Mouse (Mus musculus): ENCODE measurements around the gene Hsdl2.
"Not testable (repeated sequence)": the region's sequence is repeated elsewhere in the genome, so short reads cannot be mapped to it uniquely, and the experiment has no call there.

The Hsdl2 gene

DNA sequence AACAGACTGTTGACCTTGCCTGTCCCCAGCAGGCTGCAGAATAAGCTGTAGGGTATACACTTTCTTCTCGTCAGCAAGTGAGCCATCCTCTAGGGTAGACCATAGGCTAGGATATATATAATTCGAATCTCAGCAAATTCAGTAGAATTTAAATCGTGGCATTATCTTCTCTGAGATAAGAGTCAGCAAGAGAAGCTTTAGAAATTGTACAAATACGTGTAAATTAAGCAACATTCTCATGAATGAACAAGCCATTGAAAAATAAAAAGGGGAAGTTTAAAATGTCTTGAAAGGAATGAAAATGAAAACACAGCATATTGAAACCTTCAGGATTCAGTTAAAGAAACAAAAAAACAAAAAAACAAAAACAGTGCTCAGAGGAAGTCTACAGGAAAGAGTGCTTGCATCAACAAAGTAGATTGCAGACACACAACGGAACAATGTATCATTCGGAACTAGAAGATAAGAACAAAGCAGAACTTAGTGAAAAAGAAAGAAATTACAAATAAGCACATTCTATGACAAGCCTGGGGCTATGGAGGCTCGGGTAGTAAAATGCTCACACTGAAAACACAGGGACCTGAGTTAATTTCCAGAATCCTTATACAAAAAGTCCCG, 15.7 kb upstream of the Hsdl2 start:
- DNase-seq (ENCODE audit: low spot score in 2 of 2), result no peak

GRCm38 (mm10) chr4:59567576-59568260, 13.6 kb upstream of the Hsdl2 start:
- DNase-seq (ENCODE audit: low spot score in 2 of 2), result no peak

DNA sequence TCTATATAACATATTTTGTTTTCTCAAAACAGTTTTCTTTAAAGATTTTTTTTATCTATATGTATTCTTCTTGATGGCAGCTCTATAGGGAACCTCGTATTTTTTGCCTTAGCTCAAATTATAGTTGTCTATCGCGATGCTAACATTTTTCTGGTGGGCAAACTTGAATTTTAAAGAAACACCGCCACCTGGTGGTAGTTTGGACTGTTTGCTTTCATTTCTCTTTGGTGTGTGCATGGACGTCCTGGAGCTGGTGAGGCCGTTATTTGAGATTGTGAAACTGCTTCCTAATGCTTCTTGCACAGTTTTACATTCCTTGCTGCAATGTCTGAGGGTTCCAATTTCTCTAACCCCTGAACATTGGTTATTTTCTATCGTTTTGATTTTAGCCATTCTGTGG, 11.8 kb upstream of the Hsdl2 start:
- peak; percentile 46 to 67 for DNase-seq (ENCODE audit: low spot score in 2 of 2)

DNA sequence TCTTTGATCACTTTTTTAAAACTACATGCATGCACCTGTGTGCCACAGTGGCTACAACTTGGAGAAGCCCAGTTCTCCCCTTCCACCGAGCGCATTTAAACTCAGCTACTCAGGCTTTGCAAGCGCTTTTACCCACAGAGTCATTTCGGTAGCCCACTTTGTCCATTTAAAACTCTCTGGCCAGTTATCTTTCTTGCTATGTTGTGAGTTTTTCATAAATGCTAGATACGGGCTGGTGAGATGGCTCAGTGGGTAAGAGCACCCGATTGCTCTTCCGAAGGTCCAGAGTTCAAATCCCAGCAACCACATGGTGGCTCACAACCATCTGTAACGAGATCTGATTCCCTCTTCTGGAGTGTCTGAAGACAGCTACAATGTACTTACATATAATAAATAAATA, 10.8 kb upstream of the Hsdl2 start:
- not testable (repeated sequence) for DNase-seq (ENCODE audit: low spot score in 2 of 2)

DNA sequence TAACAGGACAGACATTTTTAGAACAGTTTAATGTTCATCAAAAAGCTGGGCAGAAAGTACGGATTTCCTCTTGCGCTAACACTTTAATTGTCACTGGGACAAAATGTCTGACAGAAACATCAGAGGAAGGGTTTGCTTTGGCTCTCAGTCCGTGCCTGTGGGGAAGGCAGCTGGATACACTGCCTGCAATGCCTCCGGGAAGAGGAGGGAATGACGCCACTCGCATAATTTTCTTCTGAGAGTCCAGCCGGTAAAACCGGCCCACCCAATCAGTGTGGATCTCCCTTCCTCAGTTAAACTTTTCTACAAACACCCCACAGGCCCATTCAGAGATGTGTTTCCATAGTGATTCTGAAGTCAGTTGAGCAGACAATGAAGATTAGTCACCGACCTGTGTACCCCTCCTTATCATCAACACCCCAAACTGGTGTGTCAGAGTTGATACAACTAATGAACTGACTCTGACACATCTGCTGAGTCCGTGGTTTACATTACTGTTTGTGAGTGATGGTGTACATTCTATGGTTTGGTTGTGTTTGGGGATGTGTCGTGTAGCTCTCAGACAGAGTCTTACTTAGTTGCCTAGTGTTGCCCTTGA, 8.7 kb upstream of the Hsdl2 start:
- DNase-seq (ENCODE audit: low spot score in 2 of 2), result peak; percentile 39 to 51

- no peak for DNase-seq (ENCODE audit: low spot score in 2 of 2)
Measured at GRCm38 (mm10) chr4:59575184-59575958, 6.0 kb upstream of the Hsdl2 start.

GRCm38 (mm10) chr4:59580495-59581281, 675 bp upstream of the Hsdl2 start:
- DNase-seq (ENCODE audit: low spot score in 2 of 2), result no peak

GRCm38 (mm10) chr4:59582186-59582585, 823 bp downstream of the Hsdl2 start:
- DNase-seq (ENCODE audit: low spot score in 2 of 2), result no peak

GRCm38 (mm10) chr4:59585097-59585496, 3.7 kb downstream of the Hsdl2 start:
- DNase-seq (ENCODE audit: low spot score in 2 of 2), result peak; percentile 23 to 60

DNA sequence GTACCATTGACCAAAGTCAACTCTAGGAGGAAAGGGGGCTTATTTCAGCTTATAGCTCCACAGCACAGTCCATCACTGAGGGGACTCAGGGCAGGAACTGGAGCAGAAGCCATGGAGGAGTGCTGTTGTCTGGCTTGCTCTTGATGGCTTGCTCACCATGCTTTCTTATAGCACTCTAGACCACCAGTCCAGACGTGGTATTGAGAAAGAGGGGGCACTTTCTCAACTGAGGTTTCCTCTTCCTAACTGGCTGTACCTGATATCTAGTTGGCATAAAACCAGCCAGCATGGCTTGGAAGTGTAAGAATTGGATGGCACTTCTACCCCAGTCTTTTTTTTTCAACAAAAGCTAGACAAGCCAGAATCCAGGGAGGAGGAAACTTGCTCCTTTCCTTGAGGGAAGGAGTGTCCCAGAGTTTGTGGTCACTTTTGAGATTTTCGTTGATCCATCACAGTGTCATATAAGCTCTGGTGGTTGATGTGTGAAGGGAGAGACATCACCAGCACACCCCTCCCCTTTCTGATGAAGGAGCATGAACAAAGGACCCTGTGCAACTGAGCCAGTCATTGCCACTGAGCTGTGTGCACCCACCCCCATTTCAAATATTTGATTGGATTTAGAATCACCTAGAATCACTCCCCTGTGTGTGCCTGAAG, 6.0 kb downstream of the Hsdl2 start:
- no peak for DNase-seq (ENCODE audit: low spot score in 2 of 2)

GRCm38 (mm10) chr4:59587872-59588226, 6.5 kb downstream of the Hsdl2 start:
- DNase-seq (ENCODE audit: low spot score in 2 of 2), result no peak

DNA sequence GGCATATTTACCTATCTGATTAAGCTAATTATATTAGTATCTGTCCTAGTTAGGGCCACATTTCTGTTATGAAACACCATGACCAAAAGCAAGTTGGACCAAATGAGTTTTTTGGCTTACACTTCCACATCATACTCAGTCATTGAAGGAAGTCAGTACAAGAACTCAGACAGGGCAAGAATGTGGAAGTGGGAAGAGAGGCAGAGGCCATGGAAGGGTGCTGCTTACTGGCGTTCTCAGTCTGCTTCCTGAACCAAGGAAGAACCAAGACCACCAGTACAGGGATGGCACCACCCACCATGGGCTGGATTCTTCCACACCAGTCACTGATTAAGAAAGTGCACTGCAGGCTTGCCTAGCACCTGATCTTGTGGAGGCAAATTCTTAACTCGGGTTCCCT, 13.3 kb downstream of the Hsdl2 start:
- DNase-seq (ENCODE audit: low spot score in 2 of 2), result no peak

GRCm38 (mm10) chr4:59596556-59596955, 15.2 kb downstream of the Hsdl2 start:
- DNase-seq (ENCODE audit: low spot score in 2 of 2), result no peak

DNA sequence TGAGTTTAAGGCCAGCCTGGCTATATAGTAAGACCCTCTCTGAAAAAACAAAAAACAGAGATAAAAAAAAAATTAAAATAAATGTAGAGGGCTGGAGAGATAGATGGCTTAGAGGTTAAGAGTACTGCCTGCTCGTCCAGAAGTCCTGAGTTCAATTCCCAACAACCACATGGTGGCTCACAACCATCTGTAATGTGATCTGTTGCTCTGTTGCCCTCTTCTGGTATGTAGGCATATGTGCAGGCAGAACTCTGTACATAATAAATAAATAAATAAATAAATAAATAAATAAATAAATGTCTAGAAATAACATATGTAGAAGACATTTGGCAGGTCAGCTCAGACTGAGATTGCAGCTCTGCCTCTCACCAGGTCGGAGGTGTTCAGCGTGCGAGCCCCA, 21.3 kb downstream of the Hsdl2 start:
- no peak for DNase-seq (ENCODE audit: low spot score in 2 of 2)

DNA sequence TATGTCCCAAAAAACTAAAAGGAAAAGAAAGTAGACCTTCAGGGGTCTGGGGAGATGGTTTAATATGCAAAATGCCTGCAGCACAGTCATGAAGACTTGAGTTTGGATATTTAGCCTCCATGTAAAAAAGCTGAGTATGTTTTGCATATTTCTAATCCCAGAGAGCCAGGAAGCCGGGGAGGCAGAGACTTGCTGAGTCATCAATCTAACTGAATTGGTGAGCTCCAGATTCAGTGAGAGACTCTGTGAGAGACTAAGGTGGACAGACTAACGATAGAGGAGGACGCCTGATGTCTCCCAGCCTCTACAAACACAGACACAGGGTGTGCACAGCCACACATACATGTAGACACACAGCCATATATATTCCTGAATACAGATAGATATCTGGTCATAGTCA, 23.5 kb downstream of the Hsdl2 start:
- no peak for DNase-seq (ENCODE audit: low spot score in 2 of 2)

GRCm38 (mm10) chr4:59605501-59605900, 24.1 kb downstream of the Hsdl2 start:
- no peak for DNase-seq (ENCODE audit: low spot score in 2 of 2)

DNA sequence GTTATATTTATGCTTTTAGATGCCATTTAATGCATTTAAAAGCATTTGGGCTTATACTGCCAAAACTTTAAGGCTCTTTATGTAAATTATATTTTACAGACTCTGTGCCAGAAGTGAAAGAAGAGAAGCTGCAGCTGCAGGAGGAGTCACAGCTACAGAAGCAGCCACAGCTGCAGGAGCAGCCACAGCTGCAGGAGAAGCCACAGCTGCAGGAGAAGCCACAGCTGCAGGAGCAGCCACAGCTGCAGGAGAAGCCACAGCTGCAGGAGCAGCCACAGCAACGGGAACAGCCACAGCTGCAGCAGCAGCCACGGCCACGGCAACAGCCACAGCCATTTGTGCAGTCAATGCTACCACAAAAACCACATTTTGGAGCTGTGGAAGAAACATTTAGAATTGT, 29.0 kb downstream of the Hsdl2 start:
- DNase-seq (ENCODE audit: low spot score in 2 of 2), result no peak

DNA sequence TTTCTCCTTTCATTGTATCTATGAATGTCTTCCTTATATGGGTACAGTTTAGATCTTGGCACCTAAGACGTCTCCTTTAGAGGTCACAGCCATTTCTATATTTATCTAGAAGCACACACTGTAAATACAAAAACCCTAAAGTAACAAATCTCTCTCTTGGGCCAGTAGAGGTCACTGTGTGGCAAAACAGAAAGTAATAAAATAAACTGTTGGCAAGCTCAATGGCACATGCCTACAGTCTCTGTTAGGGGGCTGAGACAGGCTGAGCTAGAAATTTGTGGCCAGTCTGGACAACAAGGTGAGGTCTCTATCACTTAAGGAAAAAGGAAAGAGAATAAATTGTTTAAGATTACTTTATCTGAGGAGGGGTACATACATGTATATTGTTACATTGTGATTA, 33.6 kb downstream of the Hsdl2 start:
- no peak for DNase-seq (ENCODE audit: low spot score in 2 of 2)

DNA sequence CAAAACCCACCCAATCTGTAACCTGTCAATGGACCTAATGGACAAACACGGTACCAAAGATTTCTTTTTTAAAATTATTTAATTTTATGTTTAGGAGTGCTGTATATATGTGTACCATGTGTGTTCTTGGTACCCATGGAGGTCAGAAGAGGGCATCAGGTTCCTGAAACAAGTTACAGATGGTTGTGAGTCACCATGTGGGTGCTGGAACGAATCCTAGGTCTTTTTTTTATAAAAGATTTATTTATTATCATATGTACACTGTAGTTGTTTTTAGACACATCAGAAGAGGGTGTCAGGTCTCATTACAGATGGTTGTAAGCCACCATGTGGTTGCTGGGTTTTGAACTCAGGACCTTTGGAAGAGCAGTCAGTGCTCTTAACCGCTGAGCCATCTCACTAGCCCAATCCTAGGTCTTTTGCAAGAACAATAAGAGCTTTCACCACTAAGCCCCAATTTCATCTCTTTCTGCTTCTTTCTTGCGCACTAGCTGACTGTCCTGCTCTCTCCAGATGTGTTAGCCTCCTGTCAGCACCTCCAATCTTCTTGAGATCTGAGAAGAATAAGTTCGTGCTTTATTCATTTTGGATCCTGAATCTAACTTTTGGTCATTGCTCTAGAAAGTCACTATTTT, 38.4 kb downstream of the Hsdl2 start:
- DNase-seq (ENCODE audit: low spot score in 2 of 2), result no peak

GRCm38 (mm10) chr4:59625676-59625997, 44.3 kb downstream of the Hsdl2 start:
- no peak for DNase-seq (ENCODE audit: low spot score in 2 of 2)

Measured in urinary bladder, postnatal 36 days (tissue).